Mouse (Mus musculus) cerebral cortex, adult 2 months (tissue): ENCODE data around the gene Card14.

Experiments
- WGBS: fragments of 180-500 bp; shearing (Covaris S2); methylation state at CpG from one replicate; pipeline ENCODE4 v1.1.7; 2018; 5-methylcytosine and 5-hydroxymethylcytosine counted together

The Card14 gene

DNA sequence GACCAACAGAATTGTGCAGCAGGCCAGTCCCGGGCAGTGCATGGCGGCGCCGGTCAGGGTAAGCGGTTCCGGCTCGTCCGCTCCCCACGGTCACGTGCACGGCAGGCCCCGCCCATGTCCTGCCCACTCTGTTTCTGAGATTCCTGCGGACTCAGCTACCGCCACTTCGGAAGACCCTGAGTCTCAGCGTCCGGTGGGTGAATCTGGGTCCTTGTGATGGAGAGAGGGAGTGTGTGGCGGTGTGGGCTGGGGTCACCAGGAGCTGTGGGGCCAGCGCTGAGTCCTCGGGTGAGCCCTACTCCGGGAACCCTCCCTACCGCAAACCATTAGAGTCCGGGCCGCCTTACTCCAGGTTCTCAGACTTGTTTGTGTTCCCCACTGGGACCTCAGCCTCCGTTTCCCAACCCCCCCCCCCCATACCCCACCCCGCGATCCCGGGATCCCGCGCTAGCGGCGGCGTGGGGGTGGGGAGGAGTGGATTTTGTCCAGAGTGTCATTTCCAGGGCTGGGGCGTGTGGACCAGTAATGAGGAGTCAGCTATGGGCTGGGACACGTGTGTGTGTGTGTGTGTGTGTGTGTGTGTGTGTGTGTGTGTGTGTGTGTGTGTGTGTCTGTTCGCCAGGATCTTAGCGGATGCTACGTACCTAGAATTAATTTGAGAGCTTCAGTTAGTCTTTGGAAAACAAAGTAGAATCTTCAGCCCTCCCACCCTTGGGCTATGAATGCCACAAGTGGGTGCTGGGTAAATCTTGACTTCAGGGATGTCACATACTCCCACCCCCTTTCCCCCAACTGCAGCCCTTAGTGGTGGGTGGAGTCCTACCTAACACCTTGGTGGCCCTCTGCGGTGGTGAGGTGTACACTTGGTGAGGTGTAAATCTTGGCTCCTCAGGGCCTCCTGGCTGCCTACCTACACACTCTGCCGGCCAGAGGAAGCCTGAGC is 48.1 kb downstream of the Card14 start, which contains the start of the genes Sgsh and Slc26a11:
Gene Sgsh (minus strand): TSS at position 94 of the 943 bp plus-strand sequence.
Gene Slc26a11 (plus strand): TSS at position 115 of the 943 bp plus-strand sequence.
- WGBS, result 1% methylated on average over 40 of the region's 40 CpGs

DNA sequence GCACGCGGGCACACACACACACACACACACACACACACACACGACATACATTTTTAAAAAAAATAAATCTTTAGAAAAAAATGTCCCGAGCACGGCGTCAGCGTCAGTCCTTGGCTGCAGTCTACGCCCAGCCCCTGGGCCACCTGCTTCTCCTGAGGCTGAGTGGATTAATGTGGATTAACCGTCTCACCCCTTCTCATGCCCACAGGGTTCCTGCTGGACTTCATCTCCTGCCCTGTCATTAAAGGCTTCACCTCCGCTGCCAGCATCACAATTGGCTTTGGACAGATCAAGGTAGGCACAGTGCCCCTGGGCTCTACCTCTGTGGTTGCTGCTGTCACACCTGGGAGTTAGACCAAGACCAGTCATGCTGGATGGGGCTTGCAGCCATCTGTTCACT is 51.5 kb downstream of the Card14 start:
- 93% methylated on average over 10 of the region's 10 CpGs for WGBS

DNA sequence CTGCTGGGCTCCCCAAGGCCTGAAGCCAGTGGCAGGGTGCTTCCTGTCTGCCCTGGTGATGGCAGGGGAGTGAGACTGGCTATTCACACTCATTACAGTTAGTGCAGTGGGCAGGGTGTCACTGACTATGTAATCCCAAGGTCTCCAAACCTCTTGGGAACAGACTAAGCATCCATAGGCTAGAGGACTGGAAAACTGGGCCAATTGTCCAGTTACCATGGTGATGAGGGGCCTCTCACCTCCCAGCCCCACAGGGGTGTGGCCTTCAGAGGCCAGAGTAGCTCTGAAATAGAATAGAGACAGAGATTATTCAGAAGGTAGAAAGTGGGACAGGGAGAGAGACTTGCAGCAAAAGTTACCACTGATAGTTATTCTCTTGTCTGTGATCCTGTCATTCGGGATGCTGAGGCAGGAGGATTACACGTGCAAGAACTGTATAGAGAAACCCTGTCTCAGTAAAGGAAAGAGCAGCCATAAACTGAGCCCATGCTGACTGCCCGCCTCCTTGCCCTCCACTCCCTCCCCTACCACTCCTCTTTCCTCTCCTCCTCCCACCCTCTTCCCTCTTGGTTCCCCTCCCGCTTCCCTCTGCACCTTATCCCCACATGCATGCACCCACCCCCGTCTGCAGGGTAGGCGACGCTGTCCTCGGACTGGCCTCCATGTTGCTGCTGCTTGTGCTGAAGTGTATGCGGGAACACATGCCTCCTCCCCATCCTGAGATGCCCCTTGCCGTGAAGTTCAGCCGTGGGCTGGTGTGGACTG is 55.4 kb downstream of the Card14 start:
- WGBS, result 43% methylated on average over 11 of the region's 11 CpGs

DNA sequence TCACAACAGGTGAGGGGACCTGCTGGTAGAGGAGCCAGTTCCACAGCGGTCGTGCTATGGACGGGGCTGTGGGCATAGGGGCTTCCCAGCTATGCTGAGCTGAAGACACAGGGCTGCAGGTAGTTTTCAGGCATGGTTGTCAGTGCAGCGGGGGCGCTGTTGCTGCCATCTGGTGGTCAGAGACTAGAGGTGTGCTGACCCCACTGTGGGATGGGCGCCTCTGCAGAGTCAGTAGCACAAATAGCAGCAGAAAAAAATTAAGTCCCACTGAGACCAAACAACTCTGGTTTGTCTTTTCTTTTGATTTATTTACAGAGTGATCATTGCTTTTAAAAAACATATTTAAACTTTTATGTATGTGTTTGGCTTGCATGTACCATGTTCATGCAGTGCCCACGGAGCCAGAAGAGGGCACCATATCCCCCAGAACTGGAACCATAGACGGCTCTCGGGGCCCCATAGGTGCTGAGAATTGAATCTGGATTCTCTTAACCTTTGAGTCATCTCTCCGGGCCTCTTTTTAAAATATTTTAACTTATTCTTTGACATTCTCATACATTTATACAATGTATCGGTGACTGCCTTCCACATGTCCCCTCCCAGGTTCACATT is 56.1 kb downstream of the Card14 start:
- 30% methylated on average over 11 of the region's 11 CpGs for WGBS

DNA sequence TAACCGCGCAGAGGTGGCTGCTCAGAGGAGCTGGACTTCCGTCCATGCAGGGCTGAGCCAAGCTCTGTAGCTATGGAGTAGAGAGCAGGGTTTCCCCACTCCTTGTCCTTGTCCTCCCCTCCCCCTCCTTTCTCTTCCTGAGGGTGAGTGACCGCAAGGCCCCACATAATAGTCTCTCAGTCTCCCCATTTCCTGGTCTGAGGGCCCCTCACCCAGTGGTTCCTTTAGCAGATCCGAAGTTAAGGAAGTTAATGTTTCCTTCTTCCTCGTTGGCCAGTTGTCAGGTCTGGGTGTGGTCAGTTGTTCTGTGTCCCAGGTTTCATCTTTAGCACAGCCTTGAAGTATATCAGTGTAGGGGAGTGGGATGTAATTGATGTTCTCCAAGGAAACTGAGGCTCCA is 67.9 kb downstream of the Card14 start:
- WGBS, result 81% methylated on average over 6 of the region's 6 CpGs

DNA sequence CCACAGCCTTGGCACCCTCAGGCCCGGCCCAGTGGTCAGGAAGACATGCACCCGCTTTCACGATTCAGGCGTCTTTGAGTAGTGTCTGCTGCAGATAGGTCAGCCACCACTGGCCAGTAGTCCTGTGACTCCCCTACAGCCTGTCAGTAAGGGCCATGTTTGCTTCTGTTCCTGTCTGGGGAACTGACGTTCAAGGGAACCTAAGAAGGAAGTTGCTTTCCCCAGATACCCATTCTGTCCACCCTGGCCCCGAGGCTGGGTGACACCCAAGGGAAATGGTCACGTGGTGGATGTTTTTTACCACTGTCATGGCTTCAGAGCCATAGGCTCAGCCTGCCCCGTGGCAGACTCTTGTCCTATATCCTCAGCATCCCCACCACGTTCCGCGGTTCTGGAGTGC is 69.8 kb downstream of the Card14 start:
- 90% methylated on average over 11 of the region's 11 CpGs for WGBS

DNA sequence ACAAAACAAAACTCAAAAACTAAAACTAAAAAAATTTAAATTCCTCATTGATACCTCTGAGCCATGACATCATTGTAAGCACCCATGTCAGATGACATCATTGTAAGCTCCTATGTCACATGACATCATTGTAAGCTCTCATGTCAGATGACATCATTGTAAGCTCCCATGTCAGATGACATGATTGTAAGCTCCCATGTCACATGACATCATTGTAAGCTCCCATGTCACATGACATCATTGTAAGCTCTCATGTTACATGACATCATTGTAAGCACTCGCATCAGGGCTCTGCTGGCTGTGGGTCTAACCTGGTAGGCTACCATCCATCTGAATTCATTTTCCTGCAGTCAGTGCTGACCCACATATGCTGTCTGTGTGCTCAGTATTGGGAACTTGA is 71.0 kb downstream of the Card14 start:
- WGBS, result 98% methylated on average over 1 of the region's 1 CpGs

DNA sequence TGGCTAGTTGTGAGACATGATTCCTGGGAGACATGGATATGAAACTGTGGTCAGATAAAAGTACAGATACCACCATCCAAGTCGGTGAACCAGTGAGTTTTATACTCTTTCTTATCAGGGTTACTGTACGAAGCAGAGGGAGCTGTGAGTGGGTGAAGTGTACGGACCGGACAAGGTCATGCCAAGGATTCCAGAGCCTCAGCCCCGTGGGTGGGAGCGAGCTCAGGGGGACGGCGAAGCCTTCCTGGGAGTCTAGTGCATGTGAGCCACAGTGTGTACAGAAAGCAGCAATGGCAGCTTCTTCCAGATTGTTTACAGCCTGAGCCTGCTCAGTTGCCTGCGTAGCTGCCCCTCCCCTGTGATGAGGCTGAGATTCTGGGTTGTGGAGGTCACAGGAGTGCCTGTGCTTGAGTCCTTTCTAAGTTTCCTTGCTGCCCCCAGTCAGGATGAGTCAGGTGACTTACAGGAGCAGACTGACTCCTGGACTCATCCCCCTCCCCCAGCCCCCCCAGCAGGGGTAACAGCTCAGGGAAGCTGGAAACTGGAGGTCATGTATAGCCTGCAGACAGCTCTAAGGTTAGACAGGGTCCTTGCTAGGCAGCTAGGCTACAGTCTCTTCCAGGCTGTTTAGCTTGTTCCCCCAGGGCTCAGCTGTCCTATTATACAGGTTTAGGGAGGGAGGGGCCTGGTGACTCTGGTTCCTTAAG is 74.2 kb downstream of the Card14 start:
- 91% methylated on average over 9 of the region's 9 CpGs for WGBS

DNA sequence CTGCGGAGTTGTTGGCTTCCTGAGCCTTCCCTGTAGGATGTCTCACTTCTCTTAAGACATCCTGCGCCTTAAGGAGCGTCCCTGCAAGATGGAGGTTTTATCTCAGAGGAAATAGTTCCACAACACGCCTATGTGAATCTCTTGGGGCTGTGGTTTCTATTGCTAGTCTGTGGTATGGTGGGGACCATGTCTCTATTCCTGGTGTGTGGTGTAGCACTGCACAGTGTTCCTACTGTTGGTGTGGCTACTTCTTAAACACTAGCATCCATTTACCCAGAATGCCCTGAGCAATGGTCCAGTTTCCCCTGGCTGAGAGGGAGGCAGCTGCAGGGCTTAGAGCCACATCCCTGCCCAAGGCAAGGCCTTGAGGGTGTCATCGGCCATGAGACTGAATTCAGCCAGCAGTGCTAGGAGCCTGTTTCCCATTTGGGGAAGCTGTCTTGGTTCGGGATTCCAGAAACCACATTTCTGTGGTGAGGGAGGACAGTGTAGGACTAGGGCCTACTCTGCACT is 74.8 kb downstream of the Card14 start:
- WGBS, result 84% methylated on average over 6 of the region's 6 CpGs

DNA sequence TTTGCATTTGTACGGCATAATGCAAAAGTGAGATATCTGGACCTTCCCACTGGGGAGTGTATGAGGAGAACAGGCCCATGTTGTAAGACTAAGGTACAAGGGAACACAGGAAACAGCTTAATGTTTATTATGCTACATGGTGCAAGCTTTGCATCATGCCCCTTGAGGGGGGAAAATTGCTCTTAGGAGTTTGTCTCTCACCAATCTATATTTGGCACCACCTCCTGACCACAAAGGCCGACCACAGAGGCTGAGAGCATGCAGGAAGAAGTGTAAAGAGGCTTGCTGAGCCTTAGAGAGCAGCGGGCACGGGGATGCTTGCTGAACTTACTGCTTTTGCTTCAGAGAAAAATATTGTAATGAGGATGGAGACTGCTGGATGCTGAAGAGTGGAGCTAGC is 77.3 kb downstream of the Card14 start:
- 87% methylated on average over 4 of the region's 4 CpGs for WGBS

DNA sequence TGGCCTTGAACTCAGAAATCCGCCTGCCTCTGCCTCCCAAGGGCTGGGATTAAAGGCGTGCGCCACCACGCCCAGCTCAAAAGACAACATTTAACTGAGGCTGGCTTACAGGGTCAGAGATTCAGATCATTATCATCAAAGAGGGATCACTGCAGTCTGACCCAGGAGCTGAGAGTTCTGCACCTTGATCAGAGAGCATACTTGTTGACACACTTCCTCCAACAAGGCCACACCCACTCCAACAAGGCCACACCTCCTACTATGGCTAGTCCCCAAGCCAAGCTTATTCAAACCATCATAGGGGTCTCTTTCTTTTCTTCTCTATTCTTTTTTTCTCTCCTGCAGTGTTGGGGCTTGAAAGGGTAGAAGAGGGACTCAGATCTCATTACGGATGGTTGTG is 78.7 kb downstream of the Card14 start:
- 97% methylated on average over 5 of the region's 5 CpGs for WGBS

DNA sequence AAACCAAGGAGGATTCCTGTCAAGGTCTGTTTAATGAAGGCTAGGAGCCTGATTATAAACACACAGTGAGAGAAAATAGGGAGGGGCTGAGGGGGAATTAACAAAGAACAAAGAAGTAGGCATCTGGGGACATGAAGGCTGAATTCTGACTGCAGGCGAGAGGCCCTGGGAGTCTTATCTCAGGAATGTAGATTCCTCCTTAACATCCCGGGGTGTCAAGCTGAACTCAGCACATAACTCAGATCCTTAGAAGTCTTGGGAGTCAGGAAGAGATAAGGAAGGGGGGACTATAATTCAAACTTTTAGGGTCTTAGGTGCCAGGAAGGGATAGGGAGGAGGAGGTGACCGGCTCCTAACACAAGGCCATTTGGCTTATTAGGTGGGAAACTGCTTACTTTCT is 79.7 kb downstream of the Card14 start:
- WGBS, result 72% methylated on average over 3 of the region's 3 CpGs

DNA sequence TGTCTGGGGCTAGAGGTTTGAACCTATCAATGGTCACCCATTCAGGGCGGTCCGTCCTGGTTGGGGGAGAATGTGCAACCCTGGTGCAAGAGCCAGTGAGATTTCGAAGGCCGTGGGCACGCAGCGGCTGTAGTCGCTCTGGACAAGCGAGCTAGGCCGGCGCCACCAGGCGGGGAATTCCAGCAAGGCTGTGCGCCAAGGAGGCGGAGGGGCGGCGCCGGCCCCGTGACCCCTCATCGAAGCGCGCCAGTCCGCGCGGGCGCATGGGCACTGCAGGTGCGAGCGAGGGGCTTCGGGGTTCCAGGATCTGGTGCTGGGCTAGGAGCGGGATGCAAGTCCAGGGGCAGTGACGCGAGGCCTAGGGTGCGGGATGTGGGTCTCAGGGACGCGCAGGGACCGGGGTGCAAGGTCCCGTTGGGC is 82.3 kb downstream of the Card14 start:
- 1% methylated on average over 35 of the region's 35 CpGs for WGBS

DNA sequence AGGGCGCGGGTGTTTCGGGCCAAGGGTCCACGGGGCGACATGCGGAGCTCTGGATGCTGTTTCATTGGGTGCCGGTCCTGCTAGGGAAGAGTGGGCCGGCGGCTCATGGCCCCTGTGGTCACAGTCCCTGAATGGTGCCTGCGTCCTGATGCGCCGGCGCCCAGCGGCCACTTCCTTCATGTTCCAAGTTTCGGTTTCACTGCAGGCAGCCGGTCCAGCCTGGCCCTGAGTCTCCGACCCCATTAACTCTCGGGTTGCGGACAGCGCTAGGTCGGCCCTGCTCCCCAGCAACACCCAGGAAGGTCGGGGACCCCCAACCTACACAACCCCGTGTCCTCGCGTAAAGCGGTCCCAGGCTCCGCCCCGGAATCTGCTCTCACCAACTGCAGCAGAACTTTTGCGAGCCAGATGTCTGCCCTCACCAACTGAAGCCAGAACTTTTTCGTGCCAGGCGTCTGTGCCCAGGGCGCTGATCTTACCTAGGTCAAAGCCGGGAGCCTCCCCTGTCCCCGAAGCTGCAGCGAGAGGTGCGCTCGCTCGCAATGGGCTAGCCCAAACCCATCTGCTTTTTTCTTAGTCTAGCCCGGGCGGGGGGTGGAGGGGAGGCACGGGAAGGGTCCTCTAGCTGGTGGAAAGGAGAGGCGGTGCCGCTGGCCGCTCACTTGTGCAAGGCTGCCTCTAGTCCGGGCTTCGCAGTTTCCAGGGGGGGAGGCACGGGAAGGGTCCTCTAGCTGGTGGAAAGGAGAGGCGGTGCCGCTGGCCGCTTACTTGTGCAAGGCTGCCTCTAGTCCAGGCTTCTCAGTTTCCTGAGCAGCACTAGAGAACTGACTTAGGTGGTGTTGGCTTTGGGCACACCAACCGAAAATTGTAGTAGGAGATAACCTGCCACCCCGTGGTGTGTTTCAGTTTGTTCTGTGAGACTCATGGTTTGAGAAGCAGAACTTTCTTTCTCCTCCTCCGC is 83.0 kb downstream of the Card14 start:
- 4% methylated on average over 53 of the region's 53 CpGs for WGBS

DNA sequence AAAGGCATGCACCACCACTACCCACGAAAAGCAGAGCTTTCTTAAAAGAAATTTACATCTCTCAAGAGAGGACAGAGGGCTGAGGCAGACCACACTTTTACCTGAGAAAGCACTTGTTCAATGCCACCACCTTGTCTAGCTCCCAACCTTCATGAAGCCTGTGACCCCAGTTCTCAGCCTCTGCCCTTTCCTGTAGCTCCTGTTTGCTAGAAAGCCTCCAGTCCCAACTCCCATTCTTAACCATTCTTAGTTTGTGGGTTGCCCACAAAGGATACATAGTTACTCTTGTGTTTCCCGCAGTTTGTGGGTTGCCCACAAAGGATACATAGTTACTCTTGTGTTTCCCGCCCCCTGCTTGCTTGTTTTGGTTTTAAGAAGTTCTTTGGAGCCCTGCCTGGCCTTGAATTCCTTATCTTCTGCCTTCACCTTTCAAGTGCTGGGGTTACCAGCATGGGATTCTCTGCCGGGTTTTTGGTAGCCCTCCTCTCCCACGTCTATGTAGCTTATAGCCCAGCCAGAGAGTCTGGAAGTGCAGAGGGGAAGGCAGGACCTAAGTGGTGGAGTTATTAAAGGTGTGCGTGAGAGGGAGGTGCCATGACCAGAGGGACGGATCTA is 83.9 kb downstream of the Card14 start:
- 59% methylated on average over 7 of the region's 7 CpGs for WGBS

DNA sequence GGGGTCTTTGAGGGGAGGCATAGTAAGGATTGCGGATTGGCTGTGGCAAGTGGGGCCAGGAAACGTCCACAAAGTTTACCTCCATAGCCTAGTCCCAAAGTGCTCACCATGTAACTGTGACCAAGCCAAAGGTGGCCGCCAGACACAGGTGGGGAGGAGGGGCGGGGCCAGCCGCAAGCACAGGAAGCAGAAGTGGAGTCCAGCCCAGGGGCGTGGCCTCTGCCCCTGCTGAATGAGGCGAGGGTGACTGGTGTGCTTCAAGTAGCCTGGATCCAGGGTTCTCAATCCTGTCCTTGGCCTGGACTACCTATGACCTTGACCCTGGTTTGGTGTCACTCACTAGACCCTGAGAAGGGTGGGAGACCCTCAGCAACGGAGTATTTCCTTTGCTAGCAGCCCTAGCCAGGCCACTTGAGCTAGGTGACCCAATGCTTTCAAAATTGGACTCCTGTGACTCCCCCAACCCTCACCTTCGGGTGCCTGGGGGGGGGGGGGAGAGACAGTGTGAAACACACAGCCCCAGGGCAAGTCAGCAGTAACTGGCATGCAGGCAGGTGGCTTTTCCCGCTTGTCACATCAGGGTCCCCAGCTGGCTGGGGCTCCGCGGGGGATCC is 84.5 kb downstream of the Card14 start:
- WGBS, result 19% methylated on average over 12 of the region's 12 CpGs

DNA sequence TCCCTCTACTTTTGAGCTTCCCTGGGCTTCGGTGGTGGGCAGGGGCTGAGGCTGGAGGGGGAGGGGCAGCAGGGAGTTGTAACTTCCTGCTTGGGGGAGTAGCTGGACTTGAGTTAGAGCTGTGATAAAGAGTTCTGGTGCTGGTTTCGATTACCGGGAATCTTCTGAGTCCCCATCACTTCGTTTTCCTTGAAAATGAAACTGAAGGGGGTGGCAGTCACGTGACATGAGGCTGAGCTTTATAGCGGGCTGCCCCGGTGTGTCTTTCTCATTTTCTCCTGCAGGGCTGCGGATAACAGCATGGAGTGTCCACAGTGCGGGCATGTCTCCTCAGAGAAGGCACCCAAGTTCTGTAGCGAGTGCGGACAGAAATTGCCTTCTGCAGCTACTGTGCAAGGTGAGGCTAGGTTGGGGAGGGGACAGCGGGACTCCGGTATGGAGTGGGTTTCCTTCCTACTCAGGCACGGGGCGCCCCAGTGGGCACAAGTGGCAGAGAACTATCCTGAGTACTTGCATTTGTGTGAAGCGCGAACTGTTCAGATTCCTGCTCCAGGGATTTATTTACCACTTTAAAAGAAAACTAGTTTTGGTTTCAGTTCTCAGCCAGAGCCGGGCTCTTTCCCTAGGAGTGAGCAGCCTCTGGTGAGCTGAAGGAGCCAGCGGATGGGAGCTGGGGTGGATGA is 85.4 kb downstream of the Card14 start, which contains the start of gene Rnf213:
Gene Rnf213 (plus strand): TSS at position 301 of the 683 bp plus-strand sequence.
- 2% methylated on average over 19 of the region's 19 CpGs for WGBS

DNA sequence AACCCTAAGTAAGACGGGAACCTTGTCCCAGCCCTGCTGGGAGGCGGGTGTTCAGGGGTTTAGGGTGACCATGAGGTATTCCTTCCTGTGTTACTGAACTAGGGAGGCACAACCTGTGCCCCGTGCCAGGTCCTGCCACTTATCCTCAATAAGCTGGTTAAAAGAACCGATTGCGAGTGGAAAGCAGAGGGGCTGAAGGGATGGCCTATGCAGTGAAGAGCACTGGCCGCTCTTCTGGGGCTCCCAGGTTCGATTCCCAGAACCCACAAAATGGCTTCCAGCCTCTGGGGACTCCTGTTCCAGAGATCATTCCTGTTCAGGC is 85.9 kb downstream of the Card14 start:
- 34% methylated on average over 7 of the region's 7 CpGs for WGBS

DNA sequence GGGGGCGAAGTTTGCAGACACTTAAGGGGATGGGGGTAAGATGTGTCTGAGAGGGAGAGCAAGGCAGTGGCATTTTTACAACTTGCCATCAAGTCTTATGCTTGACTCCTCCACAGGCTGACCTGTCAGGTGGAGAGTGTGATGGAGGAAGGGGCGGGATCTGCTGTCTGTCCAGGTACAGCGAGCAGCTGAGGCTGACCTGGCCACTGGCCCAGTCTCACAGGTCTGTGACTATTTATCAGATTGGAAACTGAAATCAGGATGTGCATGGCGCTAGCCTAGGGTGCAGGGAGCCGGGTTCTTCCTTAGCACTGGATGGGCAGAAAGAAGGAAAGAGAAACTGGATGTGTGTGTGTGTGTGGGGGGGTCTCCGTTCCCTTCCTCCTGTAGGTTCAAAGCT is 86.6 kb downstream of the Card14 start:
- WGBS, result 77% methylated on average over 6 of the region's 6 CpGs
